Mouse (Mus musculus) stomach, postnatal 0 days (tissue): ENCODE results near the gene Pld3. TPM values are rescaled to one million over a fixed set of nuclear protein-coding genes. Genes with fewer than 3 reads are reported as not detected.

Experiments
- ATAC-seq: fragments of 200-750 bp; cut with Nextera tagmentation; 2 replicates; pipeline ENCODE4 v1.8.0; 2017; ENCODE audit not compliant: low FRiP score, low TSS enrichment
- DNase-seq: peaks from one replicate; pipeline ENCODE4 v3.0.0-alpha.2; 2016; ENCODE audit warnings: low spot score
- H3K27ac ChIP-seq: fragments of 300-500 bp; sonication (generic); replicated peaks from 2 replicates; pipeline ENCODE4 v1.5.1; 2014; ENCODE audit warnings: mild to moderate bottlenecking, control low read depth
- H3K27me3 ChIP-seq: fragments of 300-500 bp; sonication (generic); 2 replicates; pipeline ENCODE4 v1.6.1; 2014; ENCODE audit warnings: low read length; ENCODE audit not compliant: control insufficient read depth, insufficient read depth
- H3K36me3 ChIP-seq: fragments of 300-500 bp; sonication (generic); 2 replicates; pipeline ENCODE4 v1.6.1; 2014; ENCODE audit warnings: low read length, mixed read lengths; ENCODE audit not compliant: control insufficient read depth, insufficient read depth
- H3K4me1 ChIP-seq: fragments of 300-500 bp; sonication (generic); replicated peaks from 2 replicates; pipeline ENCODE4 v1.6.1; 2014; ENCODE audit warnings: antibody characterized with exemption; ENCODE audit not compliant: control insufficient read depth, insufficient read depth
- H3K4me2 ChIP-seq: fragments of 300-500 bp; sonication (generic); replicated peaks from 2 replicates; pipeline ENCODE4 v1.6.1; 2014; ENCODE audit warnings: low read depth, mild to moderate bottlenecking, control low read depth, moderate library complexity
- H3K4me3 ChIP-seq: fragments of 300-500 bp; sonication (generic); 2 replicates; pipeline ENCODE4 v1.5.1; 2014; ENCODE audit warnings: low read depth, low read length, control low read depth
- H3K9ac ChIP-seq: fragments of 300-500 bp; sonication (generic); 2 replicates; pipeline ENCODE4 v1.6.1; 2014; ENCODE audit warnings: mild to moderate bottlenecking, low read length, control low read depth, mixed read lengths
- H3K9me3 ChIP-seq: fragments of 300-500 bp; sonication (generic); 2 replicates; pipeline ENCODE4 v1.6.1; 2016; ENCODE audit warnings: low read length; ENCODE audit not compliant: control insufficient read depth
- CTCF ChIP-seq: IDR thresholded peaks from 2 replicates; pipeline ENCODE4 v1.5.1; 2016; ENCODE audit warnings: antibody characterized with exemption, low read depth, mild to moderate bottlenecking, moderate library complexity
- EP300 ChIP-seq: optimal IDR thresholded peaks from 2 replicates; pipeline ENCODE3; 2016; ENCODE audit warnings: antibody characterized with exemption
- WGBS: fragments of 180-500 bp; shearing (Covaris S2); extraction: QIAGEN DNeasy Blood & Tissue Kit; methylation state at CpG from one replicate; pipeline ENCODE4 v1.1.7; 2014; 5-methylcytosine and 5-hydroxymethylcytosine counted together
- polyA plus RNA-seq: library from polyadenylated mRNA; unstranded; fragments of >200 nt; fragmentation: Nextera tagmentation; extraction: Ambion mirVana; gene quantifications from 2 replicates; pipeline ENCODE4 v1.2.1, GENCODE M21; 2015

Pld3 gene
- polyA plus RNA-seq, 1 experiment from 2014 or later = 117 TPM

DNA sequence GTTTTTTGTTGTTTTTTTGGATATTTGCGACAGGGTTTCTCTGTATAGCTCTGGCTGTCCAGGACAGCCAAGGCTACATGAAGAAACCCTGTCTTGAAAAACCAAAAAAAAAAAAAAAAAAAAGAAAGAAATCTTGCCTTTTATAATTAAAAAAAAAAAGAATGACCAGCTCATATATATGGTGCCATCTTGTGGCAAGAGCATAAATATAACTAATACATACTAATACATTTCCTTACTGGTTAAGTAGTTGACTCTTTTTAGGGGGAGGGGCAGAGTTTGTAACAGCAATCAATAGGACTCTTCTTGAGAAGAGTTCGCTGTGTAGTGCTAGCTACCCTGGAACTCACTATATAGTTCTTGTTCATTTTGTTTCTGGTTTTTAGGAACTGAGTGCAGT lies 34.7 kb upstream of the Pld3 start:
- ATAC-seq (no peak), DNase-seq (no peak)
- H3K4me2 ChIP-seq = no peak overlapping the region
- no peaks in the 10 kb centered on the region for H3K9me3 ChIP-seq
- H3K36me3 ChIP-seq = no peaks in the 10 kb centered on the region; the same call in 1 of the 2 replicates
- no peaks in the 10 kb centered on the region for H3K4me1 ChIP-seq
- 86% methylated on average over 2 of the region's 2 CpGs for WGBS
- H3K27me3 ChIP-seq = no peaks in the 10 kb centered on the region
- TF ChIP-seq CTCF = peak; percentile 56
- TF ChIP-seq EP300 = no peak
- no peak overlapping the region for H3K27ac ChIP-seq
- no peak overlapping the region for H3K9ac ChIP-seq
- H3K4me3 ChIP-seq = no peak overlapping the region

- Histone ChIP-seq H3K27me3 (no peaks in the 10 kb centered on the region), H3K27ac (no peak overlapping the region; the same call in 1 of the 2 replicates), H3K4me2 (no peak overlapping the region), H3K4me1 (no peaks in the 10 kb centered on the region), H3K36me3 (peaks cover 2% of the 10 kb centered on the region; the same call in 1 of the 2 replicates), H3K9me3 (no peaks in the 10 kb centered on the region), H3K4me3 (no peak overlapping the region), H3K9ac (no peak overlapping the region)
- DNase-seq = no peak
- 64% methylated on average over 2 of the region's 2 CpGs for WGBS
- ATAC-seq = no peak
- no peak for TF ChIP-seq CTCF
- TF ChIP-seq EP300 = no peak
Observed at GRCm38 (mm10) chr7:27586861-27587260, 33.8 kb upstream of the Pld3 start.

DNA sequence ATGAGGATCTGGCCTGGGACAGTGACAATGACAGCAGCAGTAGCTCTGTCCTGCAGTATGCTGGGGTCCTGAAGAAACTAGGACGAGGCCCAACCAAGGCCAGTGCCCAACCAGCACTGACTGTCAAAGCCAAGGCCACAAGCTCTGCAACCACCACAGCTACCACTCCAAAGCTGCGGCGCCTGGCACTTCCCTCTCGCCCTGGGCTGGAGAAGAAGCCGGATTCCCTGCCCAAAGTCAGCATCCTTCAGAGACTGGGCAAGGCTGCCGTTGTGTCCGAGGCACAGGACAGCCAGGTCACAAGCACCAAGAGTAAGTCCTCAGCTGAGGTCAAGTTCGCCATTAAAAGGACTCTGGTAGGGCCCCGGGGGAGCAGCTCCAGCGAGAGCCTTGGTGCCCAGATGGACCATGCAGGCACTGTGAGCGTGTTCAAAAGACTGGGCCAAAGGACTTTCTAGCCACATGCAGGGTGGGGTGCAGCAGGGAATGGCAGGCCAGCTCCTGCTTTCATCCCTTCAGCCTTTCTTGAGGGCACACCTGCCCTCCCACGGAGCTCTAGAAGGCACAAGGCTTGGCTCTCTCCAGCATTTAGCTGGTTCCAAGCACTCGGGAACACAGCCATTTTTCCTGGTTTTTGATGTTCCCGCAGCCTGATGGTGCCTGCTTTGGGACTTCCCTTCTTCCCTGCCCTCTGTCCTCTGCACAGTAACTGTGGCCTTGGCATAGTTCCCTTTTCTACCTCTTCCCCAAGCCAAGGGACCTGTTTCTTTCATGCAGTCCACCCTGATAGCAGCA lies 27.6 kb upstream of the Pld3 start:
- H3K27ac ChIP-seq = no peak overlapping the region
- no peaks in the 10 kb centered on the region for H3K27me3 ChIP-seq
- H3K9me3 ChIP-seq = no peaks in the 10 kb centered on the region
- H3K9ac ChIP-seq = no peak overlapping the region
- 89% methylated on average over 14 of the region's 14 CpGs for WGBS
- no peak for TF ChIP-seq CTCF
- peaks cover 23% of the 10 kb centered on the region; the same call in 1 of the 2 replicates for H3K36me3 ChIP-seq
- DNase-seq = no peak
- H3K4me3 ChIP-seq = no peak overlapping the region
- no peak overlapping the region for H3K4me2 ChIP-seq
- ATAC-seq = no peak
- H3K4me1 ChIP-seq = no peaks in the 10 kb centered on the region

DNA sequence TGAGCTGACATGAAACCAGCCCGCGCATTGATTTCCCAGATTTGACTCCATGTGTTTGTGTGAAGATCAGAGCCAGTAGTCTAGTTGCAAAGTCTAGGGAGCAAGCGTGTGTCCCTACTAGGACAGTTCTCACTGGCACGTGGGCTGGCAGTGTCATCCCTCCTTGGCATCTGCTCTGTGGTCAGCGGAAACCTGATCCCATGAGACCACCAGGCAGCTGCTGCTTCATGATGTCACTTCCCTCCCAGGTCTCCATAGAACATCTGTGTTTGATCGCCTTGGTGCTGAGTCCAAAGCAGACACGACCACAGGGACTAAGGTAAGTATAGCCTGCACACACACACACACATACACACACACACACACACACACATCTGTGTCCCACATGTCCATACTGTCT lies 25.4 kb upstream of the Pld3 start:
- Histone ChIP-seq H3K27me3 (no peaks in the 10 kb centered on the region), H3K4me3 (no peak overlapping the region), H3K9ac (no peak overlapping the region), H3K4me2 (no peak overlapping the region), H3K9me3 (no peaks in the 10 kb centered on the region), H3K36me3 (peaks cover 28% of the 10 kb centered on the region), H3K27ac (no peak overlapping the region), H3K4me1 (no peaks in the 10 kb centered on the region)
- DNase-seq (no peak), ATAC-seq (no peak)
- 79% methylated on average over 7 of the region's 7 CpGs for WGBS
- TF ChIP-seq CTCF (no peak), EP300 (no peak)

GRCm38 (mm10) chr7:27577589-27577988 lies 24.6 kb upstream of the Pld3 start:
- 83% methylated on average over 6 of the region's 6 CpGs for WGBS
- TF ChIP-seq EP300 (no peak), CTCF (no peak)
- no peak overlapping the region for H3K4me2 ChIP-seq
- H3K9me3 ChIP-seq = no peaks in the 10 kb centered on the region
- H3K36me3 ChIP-seq = peaks cover 27% of the 10 kb centered on the region
- H3K27ac ChIP-seq = no peak overlapping the region
- ATAC-seq = no peak
- H3K4me1 ChIP-seq = no peaks in the 10 kb centered on the region
- H3K27me3 ChIP-seq = no peaks in the 10 kb centered on the region
- H3K9ac ChIP-seq = no peak overlapping the region
- DNase-seq = no peak
- no peak overlapping the region for H3K4me3 ChIP-seq

GRCm38 (mm10) chr7:27576914-27577313 lies 23.9 kb upstream of the Pld3 start:
- Histone ChIP-seq H3K4me3 (no peak overlapping the region), H3K9ac (no peak overlapping the region), H3K36me3 (peaks cover 31% of the 10 kb centered on the region), H3K27me3 (no peaks in the 10 kb centered on the region), H3K4me1 (no peaks in the 10 kb centered on the region), H3K4me2 (no peak overlapping the region), H3K27ac (no peak overlapping the region), H3K9me3 (no peaks in the 10 kb centered on the region)
- DNase-seq (peak; percentile 59), ATAC-seq (peak; percentile 47; the same call in 1 of the 2 replicates)
- TF ChIP-seq CTCF (peak; percentile 68), EP300 (no peak)
- WGBS = 73% methylated on average over 6 of the region's 6 CpGs
